Mouse (Mus musculus): ENCODE results near the gene Gm4969. TPM values are rescaled to one million over a fixed set of nuclear protein-coding genes. Genes with fewer than 3 reads are reported as not detected.

Gm4969 gene
- total RNA-seq, 2 experiments from 2014 or later: 0.21 to 0.24 TPM

- no peak for DNase-seq
These were observed 18.6 kb upstream of the Gm4969 start for GRCm38 (mm10) chr7:19136673-19137334.

GRCm38 (mm10) chr7:19136168-19136567, 18.0 kb upstream of the Gm4969 start:
- no peak for DNase-seq

GRCm38 (mm10) chr7:19131324-19131848, 13.2 kb upstream of the Gm4969 start:
- DNase-seq: peak; percentile 99

- no peak for DNase-seq
These were observed 12.5 kb upstream of the Gm4969 start for GRCm38 (mm10) chr7:19130657-19131056.

GRCm38 (mm10) chr7:19129396-19129795, 11.2 kb upstream of the Gm4969 start:
- no peak for DNase-seq

GRCm38 (mm10) chr7:19127744-19128143, 9.6 kb upstream of the Gm4969 start:
- no peak for DNase-seq

- DNase-seq: peak; percentile 51
These were observed 6.5 kb upstream of the Gm4969 start for GRCm38 (mm10) chr7:19124713-19125112.

GRCm38 (mm10) chr7:19121686-19122085, 3.5 kb upstream of the Gm4969 start:
- DNase-seq: peak; percentile 57

GRCm38 (mm10) chr7:19119631-19120429, 1.7 kb upstream of the Gm4969 start, which contains the start of gene Fbxo46:
Gene Fbxo46 (plus strand): TSS chr7:19119859.
- DNase-seq: peak; percentile 92

GRCm38 (mm10) chr7:19119083-19119482, 915 bp upstream of the Gm4969 start:
- no peak for DNase-seq

GRCm38 (mm10) chr7:19109565-19109964, 8.6 kb downstream of the Gm4969 start:
- no peak for DNase-seq

GRCm38 (mm10) chr7:19107436-19107835, 10.7 kb downstream of the Gm4969 start:
- DNase-seq: no peak

- no peak for DNase-seq
These were observed 13.7 kb downstream of the Gm4969 start for GRCm38 (mm10) chr7:19104486-19104885.

GRCm38 (mm10) chr7:19103741-19104140, 14.4 kb downstream of the Gm4969 start:
- DNase-seq: no peak

GRCm38 (mm10) chr7:19100290-19100689, 17.9 kb downstream of the Gm4969 start:
- DNase-seq: no peak

GRCm38 (mm10) chr7:19098811-19099210, 19.4 kb downstream of the Gm4969 start:
- no peak for DNase-seq

GRCm38 (mm10) chr7:19097863-19098262, 20.3 kb downstream of the Gm4969 start:
- DNase-seq: no peak

- no peak for DNase-seq
These were observed 21.0 kb downstream of the Gm4969 start for GRCm38 (mm10) chr7:19097217-19097616.

GRCm38 (mm10) chr7:19096421-19096976, 21.7 kb downstream of the Gm4969 start:
- DNase-seq: no peak

- DNase-seq: peak; percentile 89
These were observed 22.4 kb downstream of the Gm4969 start for GRCm38 (mm10) chr7:19095751-19096110.

GRCm38 (mm10) chr7:19094826-19095750, 23.1 kb downstream of the Gm4969 start:
- peak; percentile 73 for DNase-seq

- DNase-seq: no peak
These were observed 23.7 kb downstream of the Gm4969 start, which contains the start of gene Six5 for GRCm38 (mm10) chr7:19094471-19094825. Gene Six5 (plus strand): TSS chr7:19094594.

Data from adrenal gland, postnatal 10 days (tissue).